Mouse (Mus musculus): ENCODE measurements around the gene Lrrtm4. TPM values are rescaled to one million over a fixed set of nuclear protein-coding genes. Genes with fewer than 3 reads are reported as not detected.

The Lrrtm4 gene
- polyA plus RNA-seq (2012; rRNA removed), result not detected in 2 replicates

GRCm38 (mm10) chr6:80018765-80019164 lies at the start of gene Lrrtm4:
TSS of gene Lrrtm4 (plus strand) at chr6:80018877.
- no peak for DNase-seq (ENCODE audit: low read depth)

GRCm38 (mm10) chr6:80019189-80019860 lies 648 bp downstream of the Lrrtm4 start:
- DNase-seq (ENCODE audit: low read depth), result no peak

- no peak for DNase-seq (ENCODE audit: low read depth)
Measured at GRCm38 (mm10) chr6:80019861-80020230, 1.2 kb downstream of the Lrrtm4 start.

- no peak for DNase-seq (ENCODE audit: low read depth)
Measured at GRCm38 (mm10) chr6:80056849-80057248, 38.2 kb downstream of the Lrrtm4 start.

- no peak for DNase-seq (ENCODE audit: low read depth)
Measured at GRCm38 (mm10) chr6:80078001-80078400, 59.3 kb downstream of the Lrrtm4 start.

GRCm38 (mm10) chr6:80079290-80079689 lies 60.6 kb downstream of the Lrrtm4 start:
- DNase-seq (ENCODE audit: low read depth), result no peak

GRCm38 (mm10) chr6:80094909-80095308 lies 76.2 kb downstream of the Lrrtm4 start:
- no peak for DNase-seq (ENCODE audit: low read depth)

- no peak for DNase-seq (ENCODE audit: low read depth)
Measured at GRCm38 (mm10) chr6:80105343-80105742, 86.7 kb downstream of the Lrrtm4 start.

GRCm38 (mm10) chr6:80105843-80106242 lies 87.2 kb downstream of the Lrrtm4 start:
- no peak for DNase-seq (ENCODE audit: low read depth)

- no peak for DNase-seq (ENCODE audit: low read depth)
Measured at GRCm38 (mm10) chr6:80126419-80126818, 107.7 kb downstream of the Lrrtm4 start.

GRCm38 (mm10) chr6:80162585-80162984 lies 143.9 kb downstream of the Lrrtm4 start:
- DNase-seq (ENCODE audit: low read depth), result no peak

GRCm38 (mm10) chr6:80181916-80182315 lies 163.2 kb downstream of the Lrrtm4 start:
- DNase-seq (ENCODE audit: low read depth), result no peak

- DNase-seq (ENCODE audit: low read depth), result no peak
Measured at GRCm38 (mm10) chr6:80182353-80182752, 163.7 kb downstream of the Lrrtm4 start.

- no peak for DNase-seq (ENCODE audit: low read depth)
Measured at GRCm38 (mm10) chr6:80185489-80186113, 166.9 kb downstream of the Lrrtm4 start.

GRCm38 (mm10) chr6:80186791-80187190 lies 168.1 kb downstream of the Lrrtm4 start:
- DNase-seq (ENCODE audit: low read depth), result no peak

- no peak for DNase-seq (ENCODE audit: low read depth)
Measured at GRCm38 (mm10) chr6:80209476-80209875, 190.8 kb downstream of the Lrrtm4 start.

- DNase-seq (ENCODE audit: low read depth), result no peak
Measured at GRCm38 (mm10) chr6:80210281-80210680, 191.6 kb downstream of the Lrrtm4 start.

GRCm38 (mm10) chr6:80261595-80261994 lies 242.9 kb downstream of the Lrrtm4 start:
- no peak for DNase-seq (ENCODE audit: low read depth)

GRCm38 (mm10) chr6:80263972-80264371 lies 245.3 kb downstream of the Lrrtm4 start:
- no peak for DNase-seq (ENCODE audit: low read depth)

- DNase-seq (ENCODE audit: low read depth), result no peak
Measured at GRCm38 (mm10) chr6:80264584-80264983, 245.9 kb downstream of the Lrrtm4 start.

- no peak for DNase-seq (ENCODE audit: low read depth)
Measured at GRCm38 (mm10) chr6:80265746-80266145, 247.1 kb downstream of the Lrrtm4 start.

GRCm38 (mm10) chr6:80286968-80287367 lies 268.3 kb downstream of the Lrrtm4 start:
- DNase-seq (ENCODE audit: low read depth), result no peak

GRCm38 (mm10) chr6:80301871-80302270 lies 283.2 kb downstream of the Lrrtm4 start:
- no peak for DNase-seq (ENCODE audit: low read depth)

GRCm38 (mm10) chr6:80303568-80303967 lies 284.9 kb downstream of the Lrrtm4 start:
- DNase-seq (ENCODE audit: low read depth), result no peak
